Mouse (Mus musculus): ENCODE results near the gene Cbr2. TPM values are rescaled to one million over a fixed set of nuclear protein-coding genes. Genes with fewer than 3 reads are reported as not detected.
A peak's percentile ranks its signal among the peaks of the same experiment; 100 is the strongest.
"Not testable (repeated sequence)": the region's sequence is repeated elsewhere in the genome, so short reads cannot be mapped to it uniquely, and the experiment has no call there.

Gene Cbr2
- polyA plus RNA-seq, 1 experiment from 2014 or later: 2.3 TPM

GRCm38 (mm10) chr11:120736424-120736823 lies 4.5 kb upstream of the Cbr2 start:
- no peak for ATAC-seq
- Histone ChIP-seq H3K9me3 (ENCODE audit: control insufficient read depth, low read length) (no peaks in the 10 kb centered on the region), H3K4me3 (ENCODE audit: low read length) (no peak overlapping the region), H3K9ac (ENCODE audit: low read depth, low read length) (no peak overlapping the region), H3K4me1 (ENCODE audit: control insufficient read depth, insufficient read depth, low read length) (no peaks in the 10 kb centered on the region), H3K36me3 (ENCODE audit: control insufficient read depth, insufficient read depth, low read length) (no peaks in the 10 kb centered on the region), H3K27me3 (replicated peaks; ENCODE audit: control insufficient read depth, insufficient read depth, low read length) (no peaks in the 10 kb centered on the region), H3K27ac (ENCODE audit: low read length) (no peak overlapping the region), H3K4me2 (ENCODE audit: low read depth, low read length) (no peak overlapping the region)
- WGBS: 77% methylated on average over 6 of the region's 6 CpGs

- H3K4me1 ChIP-seq (ENCODE audit: control insufficient read depth, insufficient read depth, low read length): no peaks in the 10 kb centered on the region
- no peaks in the 10 kb centered on the region for H3K36me3 ChIP-seq (ENCODE audit: control insufficient read depth, insufficient read depth, low read length)
- H3K27ac ChIP-seq (ENCODE audit: low read length): no peak overlapping the region
- H3K9me3 ChIP-seq (ENCODE audit: control insufficient read depth, low read length): no peaks in the 10 kb centered on the region
- no peaks in the 10 kb centered on the region for H3K27me3 ChIP-seq (replicated peaks; ENCODE audit: control insufficient read depth, insufficient read depth, low read length)
- H3K9ac ChIP-seq (ENCODE audit: low read depth, low read length): no peak overlapping the region
- H3K4me3 ChIP-seq (ENCODE audit: low read length): no peak overlapping the region
- H3K4me2 ChIP-seq (ENCODE audit: low read depth, low read length): no peak overlapping the region
- WGBS: 51% methylated on average over 6 of the region's 6 CpGs
- ATAC-seq: no peak
Observed at GRCm38 (mm10) chr11:120733521-120733920, 1.6 kb upstream of the Cbr2 start.

DNA sequence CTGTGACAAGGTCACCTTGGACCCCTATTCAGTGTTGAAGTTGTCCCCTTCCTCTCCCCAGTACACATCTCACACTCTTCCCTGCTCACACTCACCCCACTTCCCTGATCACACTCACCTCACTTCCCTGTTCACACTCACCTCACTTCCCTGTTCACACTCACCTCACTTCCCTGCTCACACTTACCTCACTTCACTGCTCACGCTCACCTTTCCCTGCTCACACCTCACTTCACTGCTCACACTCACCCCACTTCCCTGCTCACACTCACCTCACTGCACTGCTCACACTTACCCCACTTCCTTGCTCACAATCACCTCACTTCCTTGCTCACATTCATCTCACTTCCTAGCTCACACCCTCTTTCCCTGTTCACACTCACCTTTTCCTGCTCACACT lies 519 bp downstream of the Cbr2 start:
- 89% methylated on average over 1 of the region's 1 CpGs for WGBS
- no peak overlapping the region for H3K4me2 ChIP-seq (ENCODE audit: low read depth, low read length)
- H3K4me3 ChIP-seq (ENCODE audit: low read length): no peak overlapping the region
- no peak overlapping the region for H3K27ac ChIP-seq (ENCODE audit: low read length)
- H3K27me3 ChIP-seq (replicated peaks; ENCODE audit: control insufficient read depth, insufficient read depth, low read length): no peaks in the 10 kb centered on the region
- H3K9me3 ChIP-seq (ENCODE audit: control insufficient read depth, low read length): no peaks in the 10 kb centered on the region
- H3K36me3 ChIP-seq (ENCODE audit: control insufficient read depth, insufficient read depth, low read length): no peaks in the 10 kb centered on the region
- H3K9ac ChIP-seq (ENCODE audit: low read depth, low read length): no peak overlapping the region
- H3K4me1 ChIP-seq (ENCODE audit: control insufficient read depth, insufficient read depth, low read length): peaks cover 5% of the 10 kb centered on the region
- no peak for ATAC-seq

DNA sequence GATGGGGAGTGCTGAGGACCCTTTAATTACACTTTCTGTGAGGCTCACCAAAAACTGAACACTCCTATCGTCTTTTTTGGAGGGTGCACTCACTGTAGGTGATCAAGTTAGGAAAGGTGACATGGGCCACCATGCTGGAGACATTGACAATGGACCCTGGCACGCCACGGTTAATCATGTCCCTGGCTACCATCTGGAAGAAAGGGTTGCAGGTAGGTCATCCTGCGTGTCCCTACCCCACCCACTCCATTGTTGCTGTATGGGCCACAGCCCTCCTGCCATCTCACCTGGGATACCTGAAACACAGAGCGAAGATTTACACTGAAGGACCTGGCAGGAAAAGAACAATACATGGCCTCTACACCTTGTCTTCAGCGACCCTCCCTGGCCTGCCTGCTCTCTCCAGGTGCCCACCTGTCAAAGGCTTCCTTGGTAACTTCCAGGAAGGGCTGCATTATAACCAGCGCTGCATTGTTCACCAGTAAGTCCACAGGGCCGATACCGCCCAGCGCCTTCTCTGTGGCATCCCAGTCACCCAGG lies 1.5 kb downstream of the Cbr2 start:
- WGBS: 88% methylated on average over 10 of the region's 10 CpGs
- Histone ChIP-seq H3K4me2 (ENCODE audit: low read depth, low read length) (no peak overlapping the region), H3K4me1 (ENCODE audit: control insufficient read depth, insufficient read depth, low read length) (peaks cover 5% of the 10 kb centered on the region), H3K27me3 (replicated peaks; ENCODE audit: control insufficient read depth, insufficient read depth, low read length) (no peaks in the 10 kb centered on the region), H3K9ac (ENCODE audit: low read depth, low read length) (no peak overlapping the region), H3K27ac (ENCODE audit: low read length) (no peak overlapping the region), H3K4me3 (ENCODE audit: low read length) (no peak overlapping the region), H3K36me3 (ENCODE audit: control insufficient read depth, insufficient read depth, low read length) (0 out of 2 replicates have a peak, but pooled peaks cover 3% of the 10 kb centered on the region), H3K9me3 (ENCODE audit: control insufficient read depth, low read length) (no peaks in the 10 kb centered on the region)
- no peak for ATAC-seq

DNA sequence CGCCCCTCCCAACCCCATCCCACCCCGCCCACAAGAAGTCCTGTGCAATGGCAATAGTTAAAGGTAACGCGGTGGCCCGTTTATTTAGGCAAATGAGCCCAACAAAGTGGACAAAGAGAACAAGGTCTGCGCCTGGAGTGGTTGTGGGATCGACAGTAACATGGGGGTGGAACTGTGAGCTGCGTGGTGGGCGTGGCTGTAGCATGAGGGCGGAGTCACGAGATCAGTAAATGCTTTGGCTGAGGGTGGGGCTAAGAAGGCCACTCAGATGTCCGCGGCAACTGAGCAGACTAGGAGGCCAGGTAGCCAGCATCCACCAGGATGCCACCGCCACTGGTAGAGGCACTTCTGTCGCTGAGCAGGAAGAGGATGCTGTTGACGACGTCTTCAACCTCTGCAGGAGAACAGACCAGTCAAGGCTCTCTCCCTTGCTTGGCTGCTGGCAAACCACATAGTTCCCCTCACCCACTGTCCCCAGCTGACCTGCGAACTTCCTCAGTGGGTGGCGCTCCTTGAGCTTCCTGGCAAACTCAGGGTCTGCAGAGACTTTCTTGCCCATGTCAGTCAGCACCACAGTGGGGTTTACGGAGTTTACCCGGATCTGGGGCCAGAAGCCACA lies 2.4 kb downstream of the Cbr2 start:
- H3K27ac ChIP-seq (ENCODE audit: low read length); H3K9me3 ChIP-seq (ENCODE audit: control insufficient read depth, low read length); H3K9ac ChIP-seq (ENCODE audit: low read depth, low read length); H3K4me1 ChIP-seq (ENCODE audit: control insufficient read depth, insufficient read depth, low read length); H3K27me3 ChIP-seq (replicated peaks; ENCODE audit: control insufficient read depth, insufficient read depth, low read length); H3K36me3 ChIP-seq (ENCODE audit: control insufficient read depth, insufficient read depth, low read length): not testable (repeated sequence)
- ATAC-seq: peak; percentile 34
- Histone ChIP-seq H3K4me3 (ENCODE audit: low read length) (peak overlapping the region; percentile 15; the same call in 1 of the 2 replicates), H3K4me2 (ENCODE audit: low read depth, low read length) (peak overlapping the region; percentile 19; the same call in 1 of the 2 replicates)
- 1% methylated on average over 17 of the region's 21 CpGs for WGBS

- Histone ChIP-seq H3K4me3 (ENCODE audit: low read length) (no peak overlapping the region), H3K9me3 (ENCODE audit: control insufficient read depth, low read length) (no peaks in the 10 kb centered on the region), H3K36me3 (ENCODE audit: control insufficient read depth, insufficient read depth, low read length) (0 out of 2 replicates have a peak, but pooled peaks cover 4% of the 10 kb centered on the region), H3K27me3 (replicated peaks; ENCODE audit: control insufficient read depth, insufficient read depth, low read length) (no peaks in the 10 kb centered on the region), H3K27ac (ENCODE audit: low read length) (no peak overlapping the region), H3K4me2 (ENCODE audit: low read depth, low read length) (0 out of 2 replicates have a peak overlapping the region, but pooled peaks have one; percentile 19), H3K9ac (ENCODE audit: low read depth, low read length) (no peak overlapping the region), H3K4me1 (ENCODE audit: control insufficient read depth, insufficient read depth, low read length) (peaks cover 5% of the 10 kb centered on the region)
- no peak for ATAC-seq
- WGBS: 70% methylated on average over 11 of the region's 11 CpGs
Observed at GRCm38 (mm10) chr11:120728530-120729240, 3.2 kb downstream of the Cbr2 start.

DNA sequence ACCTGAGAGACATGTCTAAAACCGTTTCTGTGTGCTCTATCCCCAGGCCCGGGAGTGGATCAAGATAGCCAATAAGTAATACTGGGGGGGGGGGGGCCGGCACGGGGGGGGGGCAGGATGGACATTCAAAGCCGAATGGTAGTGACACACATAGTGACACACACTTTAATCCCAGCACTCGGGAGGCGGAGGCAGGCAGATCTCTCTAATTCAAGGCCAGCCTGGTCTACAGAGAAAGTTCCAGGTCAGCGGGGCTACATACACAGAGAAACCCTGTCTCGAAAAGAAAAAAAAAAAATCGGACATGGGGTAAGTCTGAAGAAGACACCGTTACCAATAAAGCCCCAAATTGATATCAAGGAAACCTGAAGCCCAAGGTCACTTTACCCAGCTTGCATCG lies 4.3 kb downstream of the Cbr2 start:
- ATAC-seq: no peak
- Histone ChIP-seq H3K4me1 (ENCODE audit: control insufficient read depth, insufficient read depth, low read length) (peaks cover 5% of the 10 kb centered on the region), H3K36me3 (ENCODE audit: control insufficient read depth, insufficient read depth, low read length) (0 out of 2 replicates have a peak, but pooled peaks cover 4% of the 10 kb centered on the region), H3K9me3 (ENCODE audit: control insufficient read depth, low read length) (no peaks in the 10 kb centered on the region), H3K4me3 (ENCODE audit: low read length) (no peak overlapping the region; the same call in 1 of the 2 replicates), H3K27me3 (replicated peaks; ENCODE audit: control insufficient read depth, insufficient read depth, low read length) (no peaks in the 10 kb centered on the region), H3K4me2 (ENCODE audit: low read depth, low read length) (no peak overlapping the region; the same call in 1 of the 2 replicates), H3K9ac (ENCODE audit: low read depth, low read length) (no peak overlapping the region), H3K27ac (ENCODE audit: low read length) (no peak overlapping the region)
- WGBS: 53% methylated on average over 12 of the region's 12 CpGs

DNA sequence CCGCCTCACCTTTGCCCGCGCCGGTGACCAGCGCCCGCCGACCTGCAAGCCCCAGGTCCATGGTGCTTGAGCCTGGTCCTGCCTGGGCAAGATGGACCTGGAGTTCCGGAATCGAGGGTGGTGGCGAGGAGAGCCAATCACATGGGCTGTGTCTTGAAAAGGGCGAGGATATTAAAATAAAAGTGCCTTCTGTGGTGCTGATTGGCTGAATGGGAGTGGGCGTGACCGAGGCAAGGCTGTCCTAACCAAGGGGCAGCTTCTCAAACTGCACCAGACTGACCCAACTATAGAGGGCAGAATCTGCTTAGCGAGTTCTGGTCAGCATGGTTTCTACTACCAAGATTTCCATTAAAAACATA lies 4.8 kb downstream of the Cbr2 start, which contains the start of gene Dcxr:
Gene Dcxr, minus strand, starts transcription at position 113 of the 359 bp plus-strand sequence.
- H3K36me3 ChIP-seq (ENCODE audit: control insufficient read depth, insufficient read depth, low read length): 0 out of 2 replicates have a peak, but pooled peaks cover 4% of the 10 kb centered on the region
- H3K9ac ChIP-seq (ENCODE audit: low read depth, low read length): peak within 1 kb of the TSS; percentile 78
- H3K4me2 ChIP-seq (ENCODE audit: low read depth, low read length): peak within 1 kb of the TSS; percentile 89
- peak; percentile 93 for ATAC-seq
- peaks cover 9% of the 10 kb centered on the region for H3K4me1 ChIP-seq (ENCODE audit: control insufficient read depth, insufficient read depth, low read length)
- under 1% methylated on average over 14 of the region's 14 CpGs for WGBS
- H3K4me3 ChIP-seq (ENCODE audit: low read length): peak within 1 kb of the TSS; percentile 71
- no peaks in the 10 kb centered on the region for H3K27me3 ChIP-seq (replicated peaks; ENCODE audit: control insufficient read depth, insufficient read depth, low read length)
- no peaks in the 10 kb centered on the region for H3K9me3 ChIP-seq (ENCODE audit: control insufficient read depth, low read length)
- H3K27ac ChIP-seq (ENCODE audit: low read length): peak within 1 kb of the TSS; percentile 31; the same call in 1 of the 2 replicates

Measured in intestine, embryonic 16.5 days (tissue).